Mouse (Mus musculus) CD8-positive naive resting alpha-beta T cell, adult 2 months (primary cell): ENCODE data around the gene Galnt10.

Experiments used
- DNase-seq, 2 experiments: peaks; one replicate each; pipeline ENCODE4 v3.0.0; 2022; ENCODE audit warnings: low read depth in 2 of 2, low spot score in 2 of 2

Gene Galnt10

GRCm38 (mm10) chr11:57645018-57645559 is at the start of gene Galnt10:
Gene Galnt10 (plus strand): TSS chr11:57645442.
- peak; percentile 69 to 79 for DNase-seq

- no peak for DNase-seq
Observed at GRCm38 (mm10) chr11:57595899-57596298, 49.3 kb upstream of the Galnt10 start.

GRCm38 (mm10) chr11:57598161-57598560 is 47.1 kb upstream of the Galnt10 start:
- DNase-seq, result no peak

DNA sequence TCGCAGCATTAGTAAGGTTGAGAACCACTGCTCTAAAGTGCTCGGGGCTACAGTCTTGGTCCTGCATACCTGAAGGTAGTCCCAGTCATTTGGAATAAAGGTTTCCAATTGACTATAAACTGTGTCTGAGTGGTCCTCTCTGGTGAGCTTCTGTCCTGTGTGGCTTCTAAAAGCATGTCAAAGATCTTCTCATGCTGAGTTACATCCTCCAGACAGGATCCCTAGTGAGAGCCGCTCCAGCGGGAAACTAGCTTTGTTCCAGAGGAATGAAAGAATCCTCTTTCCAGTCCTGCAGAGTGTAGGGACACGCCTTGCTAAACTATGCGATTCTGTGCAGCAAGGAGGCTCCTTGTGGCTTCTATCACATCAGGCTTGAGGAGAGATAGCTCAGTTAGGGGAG is 45.9 kb upstream of the Galnt10 start:
- DNase-seq, result no peak

DNA sequence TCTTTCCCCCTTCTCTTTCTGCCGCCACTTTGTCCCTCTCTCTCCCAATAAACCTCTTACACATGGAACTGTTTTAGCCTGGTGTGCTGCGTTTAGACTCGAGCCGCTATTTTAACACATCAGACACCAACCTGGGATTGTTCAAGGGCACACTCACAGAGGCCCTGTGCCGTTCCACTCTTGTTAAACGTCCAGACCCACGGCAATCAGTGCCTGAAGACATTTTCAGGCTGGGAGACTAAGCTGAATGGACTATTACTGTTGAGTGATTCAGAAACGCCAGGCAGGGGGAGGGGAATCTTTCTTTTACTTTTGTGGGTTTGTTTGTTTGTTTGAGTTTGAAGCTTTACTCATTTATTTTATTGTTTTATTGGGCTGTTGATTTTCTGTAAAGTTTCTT is 45.1 kb upstream of the Galnt10 start:
- DNase-seq, result no peak

DNA sequence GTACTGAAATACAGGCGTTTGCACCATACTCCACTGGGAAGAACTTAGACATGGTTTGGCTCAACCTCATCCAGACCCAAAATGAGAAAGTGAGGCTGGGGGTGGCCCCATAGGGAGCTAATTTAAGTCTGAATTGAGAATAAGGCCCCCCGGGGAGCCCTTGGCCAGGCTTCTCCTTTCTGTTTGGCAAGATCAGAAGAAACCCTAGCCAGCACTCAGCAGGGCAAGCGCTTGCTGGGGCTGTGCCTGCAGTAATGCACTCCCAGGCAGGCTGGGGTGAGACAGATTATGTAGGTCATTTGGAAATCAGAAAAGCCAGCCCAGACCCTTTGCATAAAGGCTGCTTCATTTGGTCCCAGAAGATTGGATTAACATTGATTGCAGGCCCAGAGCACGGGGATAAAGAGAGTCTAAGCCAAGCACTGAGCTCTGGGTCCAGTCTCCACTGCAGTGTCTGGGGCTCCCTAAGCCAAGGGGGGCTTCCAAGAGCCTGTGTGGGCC is 44.6 kb upstream of the Galnt10 start:
- DNase-seq, result no peak

DNA sequence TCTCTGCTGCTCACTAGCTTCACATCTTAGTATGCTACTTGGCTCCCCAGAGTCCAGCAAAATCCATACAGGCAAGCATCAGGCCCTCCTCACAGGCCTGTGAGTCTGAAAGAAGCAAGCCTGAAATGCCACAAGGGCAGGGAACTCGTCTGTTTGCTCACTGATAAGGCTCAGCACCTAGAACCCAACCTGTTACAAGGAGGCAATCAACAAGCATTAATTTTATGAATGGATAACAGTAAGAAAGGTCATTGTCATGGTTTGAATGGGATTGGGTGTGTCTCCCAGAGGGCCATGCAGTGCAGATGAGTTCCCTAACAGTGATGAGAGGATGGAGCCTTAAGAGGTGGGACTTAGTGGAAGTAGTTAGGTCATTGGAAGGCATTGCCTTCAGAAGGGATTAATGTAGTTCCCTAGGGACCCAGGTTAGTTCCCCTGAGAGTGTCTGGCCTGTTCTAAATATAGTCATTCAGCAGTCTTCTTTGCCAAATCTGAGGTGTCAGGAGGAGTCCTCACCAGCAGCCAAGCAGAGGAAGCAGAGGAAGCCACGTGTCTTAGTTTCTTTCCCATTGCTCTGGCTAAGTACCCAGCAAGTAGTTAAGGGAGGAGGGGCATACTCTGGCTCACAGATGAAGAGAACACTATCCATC is 43.3 kb upstream of the Galnt10 start:
- no peak for DNase-seq

- DNase-seq, result no peak
Observed at GRCm38 (mm10) chr11:57605086-57605485, 40.2 kb upstream of the Galnt10 start.

GRCm38 (mm10) chr11:57605660-57606059 is 39.6 kb upstream of the Galnt10 start:
- DNase-seq, result no peak

DNA sequence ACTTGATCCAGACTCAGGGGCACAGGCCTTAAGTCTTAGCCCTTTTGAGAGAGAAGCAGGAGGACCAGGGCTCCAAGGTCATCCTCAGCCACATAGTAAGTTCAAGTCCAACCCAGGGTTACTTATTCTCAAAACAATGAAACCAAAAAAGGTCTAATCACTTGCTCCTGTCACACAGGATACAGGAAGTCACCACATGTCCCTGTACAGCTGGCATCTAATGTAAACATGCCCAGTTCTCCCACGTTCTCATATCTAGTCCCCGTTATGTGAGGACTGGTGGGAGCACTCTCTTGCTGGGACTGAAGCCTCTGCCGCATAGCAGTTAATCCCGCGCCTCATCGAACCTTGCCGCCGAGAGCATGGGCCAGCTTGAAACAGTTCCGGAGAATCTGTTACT is 30.7 kb upstream of the Galnt10 start:
- no peak for DNase-seq

DNA sequence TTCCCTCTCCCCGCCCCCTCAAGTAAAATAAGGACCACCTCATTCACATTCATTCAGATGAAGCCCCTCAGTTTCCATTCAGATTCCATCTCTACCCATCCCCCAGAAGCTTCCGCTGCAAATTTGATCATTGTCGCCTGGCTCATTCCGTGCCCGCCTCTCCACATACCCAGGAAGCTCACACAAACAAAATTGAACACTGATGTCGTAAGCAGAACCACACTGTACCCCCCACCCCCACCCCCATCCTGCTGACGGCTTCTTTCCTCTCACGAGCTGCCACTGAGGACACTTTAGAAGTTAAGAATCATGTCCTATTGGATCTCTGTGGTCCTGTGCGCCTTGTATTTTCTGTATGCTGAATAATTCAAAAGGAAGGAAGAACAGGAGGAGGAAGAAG is 30.0 kb upstream of the Galnt10 start:
- no peak for DNase-seq

DNA sequence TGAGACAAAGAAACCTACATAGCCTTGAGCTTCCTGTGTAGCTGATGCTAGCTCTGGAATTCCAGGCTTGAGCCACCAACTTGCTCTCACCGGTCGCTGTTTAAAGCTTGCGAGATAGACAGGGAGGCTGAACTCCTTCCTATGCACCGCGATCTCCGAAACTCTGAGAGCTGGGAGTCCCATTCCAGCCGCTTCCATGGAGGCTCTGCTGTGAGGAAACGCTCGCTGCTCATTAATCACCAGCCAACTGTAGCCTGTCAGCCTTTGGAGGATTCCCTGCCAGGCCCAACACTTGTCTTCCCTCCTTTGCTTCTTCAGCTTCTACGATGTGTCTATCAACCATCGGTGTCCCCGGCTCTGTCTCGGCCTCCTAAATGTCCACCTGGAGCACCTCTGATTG is 29.4 kb upstream of the Galnt10 start:
- no peak for DNase-seq

- DNase-seq, result peak; percentile 44 to 47
Observed at GRCm38 (mm10) chr11:57617526-57618264, 27.5 kb upstream of the Galnt10 start.

DNA sequence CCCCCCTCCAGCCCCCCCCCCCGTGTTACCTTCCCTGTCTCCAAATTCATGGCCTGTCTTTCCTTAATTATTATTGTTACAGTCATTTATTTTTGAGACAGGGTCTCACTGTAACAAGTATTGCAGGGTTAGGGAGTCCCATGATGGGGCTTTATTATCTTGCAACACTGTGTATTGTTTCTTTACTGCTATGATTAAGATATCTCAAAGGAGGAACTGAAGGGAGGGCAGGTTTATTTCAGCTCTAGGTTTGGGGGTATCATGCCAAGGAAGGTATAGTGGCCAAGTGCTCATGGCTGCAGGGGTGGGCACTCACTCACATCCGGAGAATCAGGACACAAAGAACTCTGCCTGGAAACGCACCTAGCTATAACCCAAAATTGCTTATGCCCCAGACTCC is 23.8 kb upstream of the Galnt10 start:
- no peak for DNase-seq

GRCm38 (mm10) chr11:57621876-57622275 is 23.4 kb upstream of the Galnt10 start:
- no peak for DNase-seq

DNA sequence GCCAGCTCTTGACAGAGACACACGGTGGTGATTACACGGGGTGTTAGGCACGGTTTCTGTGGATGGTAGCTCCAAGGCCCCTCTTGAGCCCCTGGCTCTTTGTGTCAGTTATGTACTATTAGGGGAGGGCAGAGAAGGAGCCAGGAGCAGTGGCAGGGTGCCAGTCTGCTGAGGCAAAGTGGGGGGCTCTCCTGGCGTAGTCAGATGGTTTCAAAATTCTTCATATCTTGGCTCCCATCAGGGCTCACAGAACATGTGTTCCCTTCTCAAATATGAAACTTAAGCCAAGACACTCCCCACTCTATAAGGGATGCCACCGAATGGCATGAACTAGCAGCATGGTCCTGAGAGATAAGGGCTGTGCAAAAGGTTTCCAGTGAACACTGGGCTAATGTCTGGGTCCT is 20.8 kb upstream of the Galnt10 start:
- no peak for DNase-seq

- DNase-seq, result no peak
Observed at GRCm38 (mm10) chr11:57625465-57625864, 19.8 kb upstream of the Galnt10 start.

- no peak for DNase-seq
Observed at GRCm38 (mm10) chr11:57627086-57627735, 18.0 kb upstream of the Galnt10 start.

- DNase-seq, result no peak
Observed at GRCm38 (mm10) chr11:57631805-57632485, 13.3 kb upstream of the Galnt10 start.

DNA sequence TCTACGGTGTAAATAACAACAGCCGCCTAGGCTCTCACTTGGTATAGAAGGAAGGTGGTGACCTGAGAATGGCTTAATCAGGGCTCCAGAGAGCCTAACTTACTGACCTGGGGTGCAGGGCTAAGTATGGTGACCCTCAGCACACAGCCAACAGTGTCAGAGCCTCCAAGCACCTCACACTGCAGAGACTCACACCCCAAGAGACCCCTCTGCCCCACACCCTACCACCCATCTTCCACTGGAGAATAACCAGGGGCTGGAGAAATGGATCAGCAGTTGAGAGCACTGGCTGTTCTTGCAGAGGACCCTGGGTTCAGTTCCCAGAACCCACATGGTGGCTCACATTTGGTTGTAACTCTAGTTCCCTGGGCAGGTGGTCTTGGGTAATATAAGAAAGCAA is 12.2 kb upstream of the Galnt10 start:
- DNase-seq, result no peak

- DNase-seq, result no peak
Observed at GRCm38 (mm10) chr11:57633975-57634585, 11.2 kb upstream of the Galnt10 start.
